Mouse (Mus musculus) midbrain, postnatal 0 days (tissue): ENCODE data around the gene Anxa11. TPM values are rescaled to one million over a fixed set of nuclear protein-coding genes. Genes with fewer than 3 reads are reported as not detected.
A peak's percentile ranks its signal among the peaks of the same experiment; 100 is the strongest.
"Not testable (repeated sequence)": the region's sequence is repeated elsewhere in the genome, so short reads cannot be mapped to it uniquely, and the experiment has no call there.

Experiments
- ATAC-seq: fragments of 200-750 bp; cut with Nextera tagmentation; 2 replicates; pipeline ENCODE4 v1.8.0; 2017; ENCODE audit warnings: moderate number of reproducible peaks, mild to moderate bottlenecking, moderate TSS enrichment, moderate library complexity; ENCODE audit not compliant: low FRiP score
- DNase-seq: peaks from one replicate; pipeline ENCODE4 v3.0.0-alpha.2; 2015; ENCODE audit warnings: low spot score
- H3K27ac ChIP-seq: fragments of 300-500 bp; sonication (generic); 2 replicates; pipeline ENCODE4 v1.5.1; 2014; ENCODE audit warnings: low read depth, mild to moderate bottlenecking, low read length, mixed read lengths
- H3K27me3 ChIP-seq: fragments of 300-500 bp; sonication (generic); 2 replicates; pipeline ENCODE4 v1.6.1; 2014; ENCODE audit warnings: low read length, control low read depth, mixed read lengths; ENCODE audit not compliant: insufficient read depth
- H3K36me3 ChIP-seq: fragments of 300-500 bp; sonication (generic); 2 replicates; pipeline ENCODE4 v1.6.1; 2014; ENCODE audit warnings: low read length, control low read depth, mixed read lengths; ENCODE audit not compliant: insufficient read depth
- H3K4me1 ChIP-seq: fragments of 300-500 bp; sonication (generic); 2 replicates; pipeline ENCODE4 v1.6.1; 2014; ENCODE audit warnings: mild to moderate bottlenecking, control low read depth, antibody characterized with exemption, low read length, mixed read lengths; ENCODE audit not compliant: insufficient read depth
- H3K4me2 ChIP-seq: fragments of 300-500 bp; sonication (generic); 2 replicates; pipeline ENCODE4 v1.6.1; 2014; ENCODE audit warnings: low read depth, mild to moderate bottlenecking, low read length, mixed read lengths; ENCODE audit not compliant: poor library complexity, severe bottlenecking
- H3K4me3 ChIP-seq: fragments of 300-500 bp; sonication (generic); 2 replicates; pipeline ENCODE4 v1.5.1; 2014; ENCODE audit warnings: low read depth, mild to moderate bottlenecking, low read length, moderate library complexity
- H3K9ac ChIP-seq: fragments of 300-500 bp; sonication (generic); replicated peaks from 2 replicates; pipeline ENCODE4 v1.6.1; 2014; ENCODE audit warnings: mild to moderate bottlenecking, low read length, moderate library complexity, mixed read lengths; ENCODE audit not compliant: poor library complexity, severe bottlenecking
- H3K9me3 ChIP-seq: fragments of 300-500 bp; sonication (generic); 2 replicates; pipeline ENCODE4 v1.6.1; 2016; ENCODE audit warnings: low read length, control low read depth
- CTCF ChIP-seq: IDR thresholded peaks from 2 replicates; pipeline ENCODE4 v1.5.1; 2016; ENCODE audit warnings: antibody characterized with exemption, mild to moderate bottlenecking
- WGBS: fragments of 180-500 bp; shearing (Covaris S2); extraction: QIAGEN DNeasy Blood & Tissue Kit; methylation state at CpG from one replicate; pipeline ENCODE4 v1.1.7; 2014; 5-methylcytosine and 5-hydroxymethylcytosine counted together
- polyA plus RNA-seq: library from polyadenylated mRNA; unstranded; fragments of >200 nt; fragmentation: Nextera tagmentation; extraction: Ambion mirVana; gene quantifications from 2 replicates; pipeline ENCODE4 v1.2.1, GENCODE M21; 2015
- total RNA-seq: library from RNA; depleted of rRNA; stranded (reverse); fragments of >200 nt; gene quantifications from 2 replicates; pipeline ENCODE4 v1.2.3, GENCODE M21; 2014

The Anxa11 gene
- total and polyA plus RNA-seq, 2 experiments from 2014 or later: 2.7 to 3.3 TPM

GRCm38 (mm10) chr14:25842688-25843003 lies 690 bp downstream of the Anxa11 start:
- Histone ChIP-seq H3K36me3 (no peaks in the 10 kb centered on the region), H3K27me3 (peaks cover 27% of the 10 kb centered on the region), H3K4me3 (peak overlapping the region; percentile 41), H3K4me2 (peak overlapping the region; percentile 91), H3K4me1 (peaks cover 3% of the 10 kb centered on the region; the same call in 1 of the 2 replicates), H3K27ac (no peak overlapping the region), H3K9ac (no peak overlapping the region), H3K9me3 (no peaks in the 10 kb centered on the region)
- ATAC-seq (no peak), DNase-seq (no peak)
- TF ChIP-seq CTCF: no peak
- 4% methylated on average over 12 of the region's 12 CpGs for WGBS

DNA sequence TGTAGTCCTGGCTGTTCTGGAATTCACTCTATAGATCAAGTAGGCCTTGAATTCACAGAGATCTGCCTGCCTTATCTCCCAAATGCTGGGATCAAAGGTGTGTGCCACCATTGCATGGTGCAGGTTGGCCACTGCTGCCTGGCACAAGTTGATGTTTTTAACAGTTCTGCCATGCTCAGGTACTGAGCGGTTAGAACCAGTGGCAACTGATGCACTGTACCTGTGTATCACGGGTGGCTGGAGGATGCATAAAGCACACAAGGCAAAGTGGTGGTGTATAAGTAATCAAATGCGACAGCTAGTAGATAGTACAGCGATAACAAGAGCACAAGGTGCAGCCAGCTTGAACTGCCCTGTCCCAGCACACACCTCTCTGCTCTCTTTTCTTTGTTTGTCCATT lies 2.4 kb downstream of the Anxa11 start:
- WGBS: 94% methylated on average over 4 of the region's 4 CpGs
- no peak for ATAC-seq

DNA sequence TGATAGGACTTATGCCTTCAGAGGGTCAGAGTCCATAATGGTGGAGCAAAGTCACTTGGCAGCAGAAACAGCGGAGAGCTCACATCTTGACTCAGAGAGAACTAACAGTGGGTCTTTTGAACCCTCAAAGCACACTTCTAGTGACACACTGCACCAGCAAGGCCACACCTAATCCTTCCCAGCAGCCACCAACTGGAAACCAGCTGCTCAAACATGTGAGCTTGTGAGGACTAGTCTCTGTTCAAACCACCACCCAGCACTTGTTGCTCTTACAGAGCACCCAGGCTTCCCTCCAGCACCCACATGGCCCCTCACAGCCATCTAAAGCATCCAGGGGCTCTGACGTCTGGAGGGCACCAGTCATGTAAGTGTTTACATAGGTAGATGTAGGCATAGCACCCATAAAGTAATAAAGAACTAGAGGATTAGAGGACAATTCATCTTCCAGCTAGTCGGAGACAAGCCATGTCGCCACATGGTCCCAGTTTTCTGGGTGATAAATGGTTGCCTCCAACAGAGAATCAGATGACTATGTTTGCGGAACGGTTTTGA lies 4.0 kb downstream of the Anxa11 start:
- Histone ChIP-seq H3K9me3 (no peaks in the 10 kb centered on the region), H3K4me2 (no peak overlapping the region), H3K4me1 (peaks cover 3% of the 10 kb centered on the region; the same call in 1 of the 2 replicates), H3K9ac (no peak overlapping the region), H3K4me3 (no peak overlapping the region), H3K27ac (no peak overlapping the region), H3K27me3 (peaks cover 21% of the 10 kb centered on the region), H3K36me3 (no peaks in the 10 kb centered on the region)
- DNase-seq (no peak), ATAC-seq (no peak)
- no peak for TF ChIP-seq CTCF
- 93% methylated on average over 6 of the region's 6 CpGs for WGBS

More for the DNA sequence above, 2.4 kb downstream of the Anxa11 start:
- H3K9ac ChIP-seq: no peak overlapping the region
- H3K27me3 ChIP-seq: peaks cover 27% of the 10 kb centered on the region
- peaks cover 3% of the 10 kb centered on the region; the same call in 1 of the 2 replicates for H3K4me1 ChIP-seq
- no peak overlapping the region for H3K27ac ChIP-seq
- DNase-seq: no peak
- no peak overlapping the region for H3K4me3 ChIP-seq
- H3K36me3 ChIP-seq: no peaks in the 10 kb centered on the region
- no peak overlapping the region for H3K4me2 ChIP-seq
- H3K9me3 ChIP-seq: no peaks in the 10 kb centered on the region
- TF ChIP-seq CTCF: no peak

DNA sequence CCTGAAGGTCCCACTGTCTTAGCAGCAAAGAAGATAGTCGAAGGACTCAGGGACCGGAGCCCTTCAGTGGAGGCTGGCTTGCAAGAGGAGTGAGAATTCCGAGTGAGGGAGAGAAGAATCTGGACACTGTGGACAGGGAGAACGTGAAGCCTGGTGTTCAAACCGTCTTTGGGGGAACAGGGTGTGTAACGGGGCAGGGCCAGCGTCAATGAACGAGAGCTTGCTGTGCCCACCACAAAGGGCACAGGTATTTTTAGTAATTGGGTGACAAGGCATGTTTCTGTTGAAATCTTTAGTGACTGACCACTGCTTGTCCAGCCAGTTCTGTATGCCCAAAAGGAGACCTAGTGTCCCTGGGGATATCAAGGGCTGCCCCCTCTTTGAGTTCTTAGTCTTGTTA lies 4.6 kb downstream of the Anxa11 start:
- no peak overlapping the region for H3K27ac ChIP-seq
- H3K4me3 ChIP-seq: no peak overlapping the region
- 93% methylated on average over 8 of the region's 8 CpGs for WGBS
- H3K36me3 ChIP-seq: no peaks in the 10 kb centered on the region
- no peak for DNase-seq
- no peaks in the 10 kb centered on the region for H3K9me3 ChIP-seq
- no peak overlapping the region for H3K9ac ChIP-seq
- peaks cover 3% of the 10 kb centered on the region; the same call in 1 of the 2 replicates for H3K4me1 ChIP-seq
- no peak for ATAC-seq
- no peak for TF ChIP-seq CTCF
- no peak overlapping the region for H3K4me2 ChIP-seq
- peaks cover 18% of the 10 kb centered on the region for H3K27me3 ChIP-seq

DNA sequence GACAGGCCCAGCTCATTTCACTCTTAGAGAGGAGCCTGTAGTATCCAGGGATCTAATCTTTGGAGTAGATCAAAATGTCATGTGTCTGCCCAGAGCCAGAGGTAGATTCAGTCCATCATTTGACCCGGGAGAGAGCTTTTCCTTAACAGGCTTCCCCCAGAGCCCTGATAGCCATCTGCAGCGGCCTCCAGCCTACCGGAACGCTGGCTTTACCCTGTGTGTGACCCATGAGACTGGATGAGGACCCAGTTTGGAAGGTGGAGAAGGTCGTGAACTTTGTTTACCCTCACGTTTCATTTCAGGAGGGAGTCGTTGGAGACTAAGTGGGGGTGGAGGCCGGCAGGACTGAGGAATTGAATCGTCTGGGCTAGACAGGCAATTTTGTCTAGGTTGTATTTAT lies 5.7 kb downstream of the Anxa11 start:
- Histone ChIP-seq H3K27ac (no peak overlapping the region), H3K9ac (no peak overlapping the region), H3K4me2 (no peak overlapping the region), H3K9me3 (no peaks in the 10 kb centered on the region), H3K4me1 (no peaks in the 10 kb centered on the region), H3K27me3 (peaks cover 8% of the 10 kb centered on the region; the same call in 1 of the 2 replicates), H3K36me3 (no peaks in the 10 kb centered on the region), H3K4me3 (no peak overlapping the region)
- ATAC-seq (no peak), DNase-seq (no peak)
- 49% methylated on average over 9 of the region's 9 CpGs for WGBS
- TF ChIP-seq CTCF: no peak

GRCm38 (mm10) chr14:25848237-25848636 lies 6.3 kb downstream of the Anxa11 start:
- Histone ChIP-seq H3K4me2 (no peak overlapping the region), H3K36me3 (no peaks in the 10 kb centered on the region), H3K9ac (no peak overlapping the region), H3K4me3 (no peak overlapping the region), H3K27ac (no peak overlapping the region), H3K4me1 (no peaks in the 10 kb centered on the region), H3K27me3 (peaks cover 2% of the 10 kb centered on the region; the same call in 1 of the 2 replicates), H3K9me3 (no peaks in the 10 kb centered on the region)
- ATAC-seq (no peak), DNase-seq (no peak)
- 76% methylated on average over 6 of the region's 6 CpGs for WGBS
- TF ChIP-seq CTCF: no peak

GRCm38 (mm10) chr14:25848708-25849107 lies 6.8 kb downstream of the Anxa11 start:
- WGBS: 95% methylated on average over 3 of the region's 4 CpGs
- not testable (repeated sequence) for H3K27ac ChIP-seq, H3K4me1 ChIP-seq, ATAC-seq, H3K4me3 ChIP-seq, H3K36me3 ChIP-seq, H3K9me3 ChIP-seq, DNase-seq, H3K27me3 ChIP-seq, H3K9ac ChIP-seq, H3K4me2 ChIP-seq
